Mouse (Mus musculus) thymus, adult 2 months (tissue): ENCODE measurements at regions not wholly inside any gene's neighbourhood (a gene's known extent, or its start where the extent isn't known, plus 50 kb on each side); places are given as distances from the start of the nearest gene placed in this dataset.

Experiments used
- CTCF ChIP-seq: fragments of 200-500 bp; IDR thresholded peaks from 2 replicates; pipeline ENCODE4 v1.5.1; 2012; ENCODE audit warnings: mild to moderate bottlenecking, control low read depth, low read length, moderate library complexity, borderline replicate concordance; ENCODE audit not compliant: control insufficient read depth, poor library complexity, insufficient read depth; ENCODE audit errors: extremely low read depth
- POLR2A ChIP-seq: fragments of 200-500 bp; IDR thresholded peaks from 2 replicates; pipeline ENCODE4 v1.6.1; 2012; ENCODE audit warnings: mild to moderate bottlenecking, low read length, control low read depth, moderate library complexity; ENCODE audit not compliant: control insufficient read depth, poor library complexity, insufficient read depth; ENCODE audit errors: extremely low read depth

- TF ChIP-seq CTCF (no peak), POLR2A (no peak)
Measured at GRCm38 (mm10) chr11:114400701-114401100, 267.6 kb upstream of the Rpl38 start.
